Mouse (Mus musculus) kidney, adult 2 months (tissue): ENCODE data around the gene Slc16a13.

Experiments used
- CTCF ChIP-seq: fragments of 200-500 bp; conservative IDR thresholded peaks from 2 replicates; pipeline ENCODE4 v1.5.1; 2011; ENCODE audit warnings: low read depth, mild to moderate bottlenecking, control low read depth, low read length, moderate library complexity, mixed read lengths; ENCODE audit not compliant: insufficient read depth, insufficient read length
- POLR2A ChIP-seq: fragments of 200-500 bp; IDR thresholded peaks from one replicate; pipeline ENCODE4 v1.6.1; 2011; ENCODE audit warnings: low read depth, low read length, control low read depth

DNA sequence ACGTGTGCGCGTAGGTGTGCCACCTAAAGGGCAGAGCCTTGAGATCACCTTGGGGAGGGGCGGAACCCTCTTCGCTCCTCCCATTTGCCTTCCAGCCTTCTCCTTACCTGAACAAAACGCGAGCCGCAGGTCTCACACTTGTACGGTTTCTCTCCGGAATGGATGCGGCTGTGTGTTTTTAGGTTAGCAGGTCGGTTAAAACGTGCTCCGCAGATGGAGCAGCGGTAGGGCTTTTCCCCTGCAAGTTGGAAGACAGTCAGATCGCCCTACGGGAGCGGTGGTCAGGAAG is 5.7 kb upstream of the Slc16a13 start:
- no peak for TF ChIP-seq POLR2A
- TF ChIP-seq CTCF, result no peak
